Mouse (Mus musculus) neural tube, embryonic 14.5 days (tissue): ENCODE measurements around the gene Kcnab3. TPM values are rescaled to one million over a fixed set of nuclear protein-coding genes. Genes with fewer than 3 reads are reported as not detected.

Experiments
- ATAC-seq: fragments of 200-750 bp; cut with Nextera tagmentation; 2 replicates; pipeline ENCODE4 v1.8.0; 2017; ENCODE audit warnings: low read depth, mild to moderate bottlenecking, moderate TSS enrichment, moderate library complexity
- H3K27ac ChIP-seq: fragments of 300-500 bp; sonication (generic); 2 replicates; pipeline ENCODE4 v1.5.1; 2014; ENCODE audit warnings: low read depth, mild to moderate bottlenecking, control low read depth, low read length, moderate library complexity, mixed read lengths
- H3K27me3 ChIP-seq: fragments of 300-500 bp; sonication (generic); 2 replicates; pipeline ENCODE4 v1.6.1; 2014; ENCODE audit warnings: low read length; ENCODE audit not compliant: control insufficient read depth, insufficient read depth
- H3K36me3 ChIP-seq: fragments of 300-500 bp; sonication (generic); 2 replicates; pipeline ENCODE4 v1.6.1; 2014; ENCODE audit warnings: low read length, mixed read lengths; ENCODE audit not compliant: control insufficient read depth, insufficient read depth
- H3K4me1 ChIP-seq: fragments of 300-500 bp; sonication (generic); 2 replicates; pipeline ENCODE4 v1.6.1; 2014; ENCODE audit warnings: low read length; ENCODE audit not compliant: control insufficient read depth, insufficient read depth
- H3K4me2 ChIP-seq: fragments of 300-500 bp; sonication (generic); 2 replicates; pipeline ENCODE4 v1.6.1; 2014; ENCODE audit warnings: mild to moderate bottlenecking, low read depth, low read length, control low read depth
- H3K4me3 ChIP-seq: fragments of 300-500 bp; sonication (generic); 2 replicates; pipeline ENCODE4 v1.5.1; 2014; ENCODE audit warnings: low read depth, low read length, control low read depth, mixed read lengths
- H3K9ac ChIP-seq: fragments of 300-500 bp; sonication (generic); replicated peaks from 2 replicates; pipeline ENCODE4 v1.6.1; 2014; ENCODE audit warnings: low read depth, mild to moderate bottlenecking, control low read depth, low read length, mixed read lengths
- H3K9me3 ChIP-seq: fragments of 300-500 bp; sonication (generic); 2 replicates; pipeline ENCODE4 v1.6.1; 2016; ENCODE audit warnings: low read length; ENCODE audit not compliant: control insufficient read depth
- WGBS: fragments of 180-500 bp; shearing (Covaris S2); extraction: QIAGEN DNeasy Blood & Tissue Kit; methylation state at CpG from one replicate; pipeline ENCODE4 v1.1.7; 2014; 5-methylcytosine and 5-hydroxymethylcytosine counted together
- polyA plus RNA-seq: library from polyadenylated mRNA; unstranded; fragments of >200 nt; fragmentation: Nextera tagmentation; extraction: Ambion mirVana; gene quantifications from 2 replicates; pipeline ENCODE4 v1.2.1, GENCODE M21; 2014

Kcnab3 gene
- 5.7 and 7.3 TPM in 2 replicates for polyA plus RNA-seq

- 11% methylated on average over 26 of the region's 26 CpGs for WGBS
- Histone ChIP-seq H3K4me2 (peak within 1 kb of the TSS; percentile 99), H3K9ac (peak within 1 kb of the TSS; percentile 66), H3K4me1 (peaks cover 35% of the 10 kb centered on the region), H3K27ac (no peak within 1 kb of the TSS), H3K27me3 (no peaks in the 10 kb centered on the region), H3K36me3 (no peaks in the 10 kb centered on the region), H3K4me3 (peak within 1 kb of the TSS; percentile 49), H3K9me3 (no peaks in the 10 kb centered on the region)
- ATAC-seq, result peak; percentile 65; the same call in 1 of the 2 replicates
Observed at GRCm38 (mm10) chr11:69325628-69326407, at the start of gene Kcnab3. Gene Kcnab3, plus strand, starts transcription at chr11:69326258.

- H3K4me1 ChIP-seq, result no peaks in the 10 kb centered on the region
- H3K9me3 ChIP-seq, result no peaks in the 10 kb centered on the region
- no peaks in the 10 kb centered on the region for H3K36me3 ChIP-seq
- H3K4me3 ChIP-seq, result no peak overlapping the region
- 72% methylated on average over 5 of the region's 5 CpGs for WGBS
- no peak overlapping the region for H3K9ac ChIP-seq
- no peak for ATAC-seq
- H3K27me3 ChIP-seq, result no peaks in the 10 kb centered on the region
- H3K27ac ChIP-seq, result no peak overlapping the region
- H3K4me2 ChIP-seq, result no peak overlapping the region
Observed at GRCm38 (mm10) chr11:69277267-69277666, 48.8 kb upstream of the Kcnab3 start.

- Histone ChIP-seq H3K4me2 (no peak overlapping the region), H3K9me3 (no peaks in the 10 kb centered on the region), H3K27ac (no peak overlapping the region), H3K4me1 (no peaks in the 10 kb centered on the region), H3K36me3 (no peaks in the 10 kb centered on the region), H3K27me3 (no peaks in the 10 kb centered on the region), H3K9ac (no peak overlapping the region), H3K4me3 (no peak overlapping the region)
- 95% methylated on average over 5 of the region's 5 CpGs for WGBS
- ATAC-seq, result no peak
Observed at GRCm38 (mm10) chr11:69291111-69291510, 34.9 kb upstream of the Kcnab3 start.

GRCm38 (mm10) chr11:69295286-69295685 lies 30.8 kb upstream of the Kcnab3 start:
- Histone ChIP-seq H3K4me3 (no peak overlapping the region), H3K36me3 (peaks cover 7% of the 10 kb centered on the region; the same call in 1 of the 2 replicates), H3K4me2 (no peak overlapping the region), H3K27me3 (no peaks in the 10 kb centered on the region), H3K27ac (no peak overlapping the region), H3K4me1 (no peaks in the 10 kb centered on the region), H3K9me3 (no peaks in the 10 kb centered on the region), H3K9ac (no peak overlapping the region)
- WGBS, result 85% methylated on average over 3 of the region's 3 CpGs
- no peak for ATAC-seq

GRCm38 (mm10) chr11:69297799-69298198 lies 28.3 kb upstream of the Kcnab3 start:
- no peak overlapping the region for H3K9ac ChIP-seq
- H3K4me2 ChIP-seq, result no peak overlapping the region
- no peak for ATAC-seq
- no peak overlapping the region for H3K27ac ChIP-seq
- WGBS, result 96% methylated on average over 2 of the region's 2 CpGs
- H3K9me3 ChIP-seq, result no peaks in the 10 kb centered on the region
- no peaks in the 10 kb centered on the region for H3K27me3 ChIP-seq
- peaks cover 14% of the 10 kb centered on the region; the same call in 1 of the 2 replicates for H3K36me3 ChIP-seq
- H3K4me1 ChIP-seq, result no peaks in the 10 kb centered on the region
- no peak overlapping the region for H3K4me3 ChIP-seq

- WGBS, result 75% methylated on average over 7 of the region's 7 CpGs
- Histone ChIP-seq H3K9ac (no peak overlapping the region), H3K9me3 (no peaks in the 10 kb centered on the region), H3K4me1 (no peaks in the 10 kb centered on the region), H3K27me3 (no peaks in the 10 kb centered on the region), H3K36me3 (peaks cover 17% of the 10 kb centered on the region; the same call in 1 of the 2 replicates), H3K27ac (no peak overlapping the region), H3K4me2 (no peak overlapping the region), H3K4me3 (no peak overlapping the region)
- ATAC-seq, result no peak
Observed at GRCm38 (mm10) chr11:69298231-69298630, 27.8 kb upstream of the Kcnab3 start.

- no peak overlapping the region for H3K9ac ChIP-seq
- WGBS, result 88% methylated on average over 7 of the region's 7 CpGs
Observed at GRCm38 (mm10) chr11:69302817-69303216, 23.2 kb upstream of the Kcnab3 start.

GRCm38 (mm10) chr11:69305291-69305690 lies 20.8 kb upstream of the Kcnab3 start:
- H3K9ac ChIP-seq, result no peak overlapping the region
- H3K4me1 ChIP-seq, result no peaks in the 10 kb centered on the region
- no peak overlapping the region for H3K4me3 ChIP-seq
- no peaks in the 10 kb centered on the region for H3K9me3 ChIP-seq
- H3K27me3 ChIP-seq, result no peaks in the 10 kb centered on the region
- peaks cover 51% of the 10 kb centered on the region for H3K36me3 ChIP-seq
- 94% methylated on average over 9 of the region's 9 CpGs for WGBS
- no peak for ATAC-seq
- H3K27ac ChIP-seq, result no peak overlapping the region
- no peak overlapping the region for H3K4me2 ChIP-seq

More at GRCm38 (mm10) chr11:69302817-69303216, 23.2 kb upstream of the Kcnab3 start:
- Histone ChIP-seq H3K4me3 (no peak overlapping the region), H3K36me3 (peaks cover 36% of the 10 kb centered on the region), H3K9me3 (no peaks in the 10 kb centered on the region), H3K27ac (no peak overlapping the region), H3K27me3 (no peaks in the 10 kb centered on the region), H3K4me2 (no peak overlapping the region), H3K4me1 (no peaks in the 10 kb centered on the region)
- no peak for ATAC-seq

GRCm38 (mm10) chr11:69306039-69306438 lies 20.0 kb upstream of the Kcnab3 start:
- WGBS, result 91% methylated on average over 2 of the region's 2 CpGs
- H3K36me3 ChIP-seq, result peaks cover 51% of the 10 kb centered on the region

More at GRCm38 (mm10) chr11:69306039-69306438, 20.0 kb upstream of the Kcnab3 start:
- H3K27ac ChIP-seq, result no peak overlapping the region
- H3K27me3 ChIP-seq, result no peaks in the 10 kb centered on the region
- H3K4me2 ChIP-seq, result no peak overlapping the region
- ATAC-seq, result no peak
- H3K9ac ChIP-seq, result no peak overlapping the region
- H3K4me3 ChIP-seq, result no peak overlapping the region
- H3K4me1 ChIP-seq, result no peaks in the 10 kb centered on the region
- H3K9me3 ChIP-seq, result no peaks in the 10 kb centered on the region
